Mouse (Mus musculus) erythroblast, embryonic 14.5 days (primary cell): ENCODE measurements around the gene Ifitm10. TPM values are rescaled to one million over a fixed set of nuclear protein-coding genes. Genes with fewer than 3 reads are reported as not detected.
"Not testable (repeated sequence)": the region's sequence is repeated elsewhere in the genome, so short reads cannot be mapped to it uniquely, and the experiment has no call there.

Source experiments
- H3K27me3 ChIP-seq: 2 replicates; pipeline ENCODE4 v1.6.1; 2012; ENCODE audit warnings: inconsistent platforms; ENCODE audit not compliant: control insufficient read depth
- H3K36me3 ChIP-seq: 2 replicates; pipeline ENCODE4 v1.6.1; 2012; ENCODE audit warnings: mild to moderate bottlenecking, inconsistent platforms; ENCODE audit not compliant: control insufficient read depth
- H3K4me1 ChIP-seq: 2 replicates; pipeline ENCODE4 v1.6.1; 2012; ENCODE audit warnings: inconsistent platforms; ENCODE audit not compliant: control insufficient read depth
- H3K4me3 ChIP-seq: replicated peaks from 2 replicates; pipeline ENCODE3; 2012; ENCODE audit warnings: moderate library complexity, mild to moderate bottlenecking, inconsistent platforms
- H3K9me3 ChIP-seq: 2 replicates; pipeline ENCODE4 v1.6.1; 2012; ENCODE audit warnings: low read length, inconsistent platforms, mixed read lengths; ENCODE audit not compliant: control insufficient read depth
- GATA1 ChIP-seq: IDR thresholded peaks from 2 replicates; pipeline ENCODE4 v1.6.1; 2012; ENCODE audit warnings: low read length, inconsistent platforms, mixed read lengths
- TAL1 ChIP-seq: IDR thresholded peaks from 3 replicates; pipeline ENCODE4 v1.6.1; 2012; ENCODE audit warnings: low read length, inconsistent platforms, mixed read lengths
- polyA plus RNA-seq: library from polyadenylated mRNA; stranded (reverse); fragments of >175 nt; gene quantifications from 2 replicates; pipeline ENCODE4 v1.2.3, GENCODE M21; 2012

The Ifitm10 gene
- polyA plus RNA-seq, 1 experiment: 0.36 TPM

DNA sequence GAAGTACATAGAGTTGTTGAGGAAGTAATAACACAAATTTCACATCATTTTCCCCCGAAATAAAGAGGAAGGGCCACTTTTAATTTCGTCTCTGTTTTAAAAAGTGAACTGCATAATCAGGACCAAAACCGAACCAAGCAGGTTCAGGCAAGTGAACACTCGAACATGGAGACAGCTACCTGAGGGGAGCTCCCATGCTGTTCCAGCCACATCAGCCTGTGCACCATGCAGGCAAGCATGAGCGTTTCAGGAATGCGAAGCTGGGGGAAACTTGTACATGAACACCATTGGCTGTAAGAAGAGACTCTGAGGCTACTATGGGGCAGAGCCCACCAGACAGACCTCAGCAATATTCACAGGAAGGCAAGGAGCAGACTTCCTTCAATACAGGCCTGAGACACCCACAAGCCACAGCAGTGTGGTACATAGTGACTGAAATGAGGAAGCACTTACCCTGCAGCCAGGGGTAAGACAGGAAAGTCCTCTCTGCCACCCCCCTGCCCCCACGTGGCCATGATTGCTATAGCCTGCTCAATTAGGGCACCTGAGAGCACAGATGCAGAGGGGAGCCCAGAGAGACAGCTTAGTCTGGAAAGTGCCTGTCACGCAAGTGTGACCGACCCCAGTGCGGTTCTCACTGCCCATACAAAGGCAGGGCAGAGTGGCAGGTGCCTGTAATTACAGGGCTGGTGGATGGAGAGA is 33.1 kb downstream of the Ifitm10 start:
- H3K4me1 ChIP-seq: peaks cover 7% of the 10 kb centered on the region
- TF ChIP-seq TAL1 (no peak), GATA1 (no peak)
- no peaks in the 10 kb centered on the region for H3K36me3 ChIP-seq
- H3K4me3 ChIP-seq: no peak overlapping the region
- no peaks in the 10 kb centered on the region for H3K27me3 ChIP-seq
- H3K9me3 ChIP-seq: no peaks in the 10 kb centered on the region

- Histone ChIP-seq H3K4me1 (peaks cover 30% of the 10 kb centered on the region), H3K4me3 (no peak overlapping the region), H3K9me3 (no peaks in the 10 kb centered on the region), H3K27me3 (no peaks in the 10 kb centered on the region), H3K36me3 (no peaks in the 10 kb centered on the region)
- TF ChIP-seq TAL1 (no peak), GATA1 (no peak)
Measured at GRCm38 (mm10) chr7:142335151-142335550, 38.4 kb downstream of the Ifitm10 start.

GRCm38 (mm10) chr7:142334246-142334645 is 39.3 kb downstream of the Ifitm10 start:
- no peak for TF ChIP-seq GATA1
- TF ChIP-seq TAL1: no peak
- Histone ChIP-seq H3K27me3 (no peaks in the 10 kb centered on the region), H3K4me1 (peaks cover 32% of the 10 kb centered on the region), H3K4me3 (no peak overlapping the region), H3K9me3 (no peaks in the 10 kb centered on the region), H3K36me3 (no peaks in the 10 kb centered on the region)

DNA sequence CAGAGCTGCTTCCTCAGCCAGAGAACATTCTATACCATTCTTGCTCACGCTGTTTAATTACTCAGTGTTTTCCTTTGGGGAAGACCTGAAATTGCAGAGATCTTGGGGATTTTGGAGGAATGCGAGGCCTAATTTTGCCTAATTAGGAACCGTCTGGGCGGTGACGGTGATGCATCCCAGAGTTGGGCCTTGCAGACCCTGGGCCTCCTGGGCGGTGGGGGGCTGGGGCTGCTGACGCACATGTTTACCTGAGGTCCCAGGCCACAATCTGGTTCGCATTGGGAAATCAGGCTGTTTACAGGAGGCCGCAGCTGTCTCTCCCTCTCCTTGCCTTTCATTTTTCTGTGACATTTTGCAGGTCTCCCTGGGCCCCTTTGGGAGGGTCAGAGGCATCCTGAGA is 40.8 kb downstream of the Ifitm10 start:
- not testable (repeated sequence) for H3K9me3 ChIP-seq, H3K27me3 ChIP-seq, H3K36me3 ChIP-seq, H3K4me3 ChIP-seq
- peaks cover 32% of the 10 kb centered on the region for H3K4me1 ChIP-seq

DNA sequence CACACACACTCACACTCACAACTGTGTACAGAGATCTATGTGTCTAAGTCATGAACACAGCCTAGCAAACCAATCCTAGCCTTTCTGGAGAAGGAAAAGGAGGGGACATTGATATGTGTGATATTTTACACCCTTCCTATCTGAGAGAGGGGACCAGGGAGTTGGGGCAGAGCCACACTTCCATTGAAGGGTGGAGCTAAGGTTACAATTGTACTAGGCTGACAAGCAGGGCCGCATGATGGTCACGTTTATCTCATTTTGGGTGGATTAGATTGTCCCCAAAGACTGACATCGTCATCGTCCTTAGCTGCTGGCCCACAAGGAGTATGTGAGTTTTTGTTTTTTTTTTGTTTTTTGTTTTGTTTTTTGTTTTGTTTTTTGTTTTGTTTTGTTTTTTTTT is 42.3 kb downstream of the Ifitm10 start:
- no peak overlapping the region for H3K4me3 ChIP-seq
- peaks cover 32% of the 10 kb centered on the region for H3K4me1 ChIP-seq
- H3K9me3 ChIP-seq: no peaks in the 10 kb centered on the region
- no peaks in the 10 kb centered on the region for H3K36me3 ChIP-seq
- no peak for TF ChIP-seq TAL1
- TF ChIP-seq GATA1: no peak
- no peaks in the 10 kb centered on the region for H3K27me3 ChIP-seq

DNA sequence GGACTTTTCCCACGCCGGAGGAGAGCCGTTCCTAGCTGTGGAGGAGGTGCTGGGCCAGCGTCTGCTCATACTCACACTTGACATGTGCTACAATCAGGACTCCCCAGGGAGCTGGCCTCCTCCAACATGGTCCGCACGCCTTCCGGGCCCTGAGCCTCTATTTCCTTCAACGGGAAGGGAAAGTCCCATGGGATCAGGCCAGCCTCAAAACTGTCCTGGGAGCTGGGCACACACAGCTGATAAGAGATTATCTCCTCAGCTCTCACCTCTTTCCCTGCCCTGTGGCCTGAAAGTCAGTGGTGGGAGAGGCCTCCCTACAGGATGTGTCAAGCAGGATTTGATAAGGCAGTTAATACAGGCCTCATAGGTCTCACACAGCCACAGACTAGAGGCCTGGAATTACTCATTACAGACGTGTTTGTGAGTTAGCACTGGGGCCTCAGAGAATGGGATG is 43.3 kb downstream of the Ifitm10 start:
- TF ChIP-seq TAL1 (no peak), GATA1 (no peak)
- H3K9me3 ChIP-seq: no peaks in the 10 kb centered on the region
- no peaks in the 10 kb centered on the region for H3K27me3 ChIP-seq
- no peak overlapping the region for H3K4me3 ChIP-seq
- H3K36me3 ChIP-seq: no peaks in the 10 kb centered on the region
- H3K4me1 ChIP-seq: peaks cover 32% of the 10 kb centered on the region

DNA sequence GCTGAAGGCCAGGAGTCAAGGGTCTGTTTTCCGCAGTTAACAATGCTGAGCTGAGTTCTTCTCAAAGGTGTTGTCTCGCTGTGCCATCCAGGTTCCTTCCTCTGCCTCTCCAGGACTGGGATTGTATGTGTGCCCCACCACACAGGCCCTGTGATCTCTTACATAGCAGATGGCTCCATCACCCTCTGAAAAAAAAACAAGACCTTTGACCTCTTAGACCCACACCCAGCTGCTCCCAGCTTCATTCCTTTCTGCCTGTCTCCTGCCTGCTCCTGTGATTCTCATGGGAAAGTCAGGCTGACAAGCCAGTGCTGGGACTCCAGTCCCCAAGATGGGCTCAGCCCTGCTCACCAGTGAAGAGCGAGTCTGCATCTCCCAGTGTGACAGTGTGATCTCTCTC is 45.0 kb downstream of the Ifitm10 start:
- no peak overlapping the region for H3K4me3 ChIP-seq
- no peaks in the 10 kb centered on the region for H3K27me3 ChIP-seq
- H3K4me1 ChIP-seq: peaks cover 22% of the 10 kb centered on the region
- H3K36me3 ChIP-seq: no peaks in the 10 kb centered on the region
- no peaks in the 10 kb centered on the region for H3K9me3 ChIP-seq
- TF ChIP-seq GATA1 (no peak), TAL1 (no peak)

GRCm38 (mm10) chr7:142326714-142327445 is 46.7 kb downstream of the Ifitm10 start:
- no peaks in the 10 kb centered on the region for H3K36me3 ChIP-seq
- H3K4me3 ChIP-seq: no peak overlapping the region
- H3K4me1 ChIP-seq: peaks cover 17% of the 10 kb centered on the region
- no peaks in the 10 kb centered on the region for H3K9me3 ChIP-seq
- TF ChIP-seq TAL1: no peak
- no peak for TF ChIP-seq GATA1
- no peaks in the 10 kb centered on the region for H3K27me3 ChIP-seq

DNA sequence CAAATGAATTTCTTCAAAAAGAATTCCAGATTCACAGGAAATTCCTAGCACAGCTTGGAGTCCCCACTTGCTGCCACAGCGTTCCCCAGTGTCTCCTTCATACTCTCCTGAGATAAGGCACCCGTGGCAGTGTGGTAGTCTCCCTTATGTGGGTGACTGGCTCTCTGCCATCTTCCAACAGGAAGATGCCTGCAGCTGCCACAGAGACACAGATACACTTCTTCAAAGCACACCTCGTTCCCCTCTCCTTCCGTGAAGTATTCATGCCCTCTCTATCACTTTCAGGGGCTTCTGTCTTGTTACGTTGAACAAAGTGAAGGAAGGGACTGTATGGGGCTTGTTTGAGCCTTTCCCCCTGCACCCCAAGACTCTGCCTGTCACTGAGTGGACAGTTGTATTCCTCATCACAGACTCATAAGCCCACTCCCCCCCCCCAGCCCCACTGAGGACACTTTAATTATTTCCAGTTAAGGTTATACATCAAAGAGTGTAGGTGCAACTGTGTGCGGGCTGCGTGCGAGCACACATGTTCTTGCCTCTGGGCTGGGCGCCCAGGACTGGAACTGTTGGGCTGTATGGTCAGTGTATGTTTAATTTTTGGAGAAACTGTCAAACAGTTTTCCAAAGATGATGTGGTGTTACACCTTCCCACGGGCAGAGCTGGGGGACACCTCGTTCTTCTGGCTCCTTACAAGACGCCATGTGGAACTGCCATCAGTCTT is 50.0 kb downstream of the Ifitm10 start:
- Histone ChIP-seq H3K4me3 (no peak overlapping the region), H3K9me3 (no peaks in the 10 kb centered on the region), H3K36me3 (no peaks in the 10 kb centered on the region), H3K27me3 (no peaks in the 10 kb centered on the region), H3K4me1 (no peaks in the 10 kb centered on the region)
- no peak for TF ChIP-seq TAL1
- TF ChIP-seq GATA1: no peak
